Mouse (Mus musculus): ENCODE measurements around the gene Nrde2.
A peak's percentile ranks its signal among the peaks of the same experiment; 100 is the strongest.

Nrde2 gene

GRCm38 (mm10) chr12:100178898-100179440 lies 19.5 kb upstream of the Nrde2 start:
- DNase-seq, result no peak

GRCm38 (mm10) chr12:100176469-100177056 lies 17.1 kb upstream of the Nrde2 start:
- DNase-seq, result no peak

GRCm38 (mm10) chr12:100172481-100172880 lies 13.0 kb upstream of the Nrde2 start:
- no peak for DNase-seq

GRCm38 (mm10) chr12:100167931-100168871 lies 8.7 kb upstream of the Nrde2 start:
- peak; percentile 39 to 59 for DNase-seq

- DNase-seq, result no peak
Observed at GRCm38 (mm10) chr12:100167502-100167901, 8.0 kb upstream of the Nrde2 start.

- DNase-seq, result no peak
Observed at GRCm38 (mm10) chr12:100166939-100167338, 7.5 kb upstream of the Nrde2 start.

- DNase-seq, result peak; percentile 59 to 72
Observed at GRCm38 (mm10) chr12:100166177-100166576, 6.7 kb upstream of the Nrde2 start.

- no peak for DNase-seq
Observed at GRCm38 (mm10) chr12:100164991-100165500, 5.6 kb upstream of the Nrde2 start.

GRCm38 (mm10) chr12:100152466-100152865 lies 7.0 kb downstream of the Nrde2 start:
- no peak for DNase-seq

GRCm38 (mm10) chr12:100144269-100144668 lies 15.2 kb downstream of the Nrde2 start:
- DNase-seq, result peak in 1 of 2 experiments; percentile 67

- DNase-seq, result no peak
Observed at GRCm38 (mm10) chr12:100143737-100144136, 15.7 kb downstream of the Nrde2 start.

- no peak for DNase-seq
Observed at GRCm38 (mm10) chr12:100142848-100143523, 16.5 kb downstream of the Nrde2 start.

- no peak for DNase-seq
Observed at GRCm38 (mm10) chr12:100135117-100135516, 24.3 kb downstream of the Nrde2 start.

GRCm38 (mm10) chr12:100134395-100134936 lies 25.0 kb downstream of the Nrde2 start:
- no peak for DNase-seq

GRCm38 (mm10) chr12:100131655-100132054 lies 27.8 kb downstream of the Nrde2 start:
- DNase-seq, result peak; percentile 56 to 80

GRCm38 (mm10) chr12:100131167-100131566 lies 28.3 kb downstream of the Nrde2 start:
- no peak for DNase-seq

- no peak for DNase-seq
Observed at GRCm38 (mm10) chr12:100128961-100129360, 30.5 kb downstream of the Nrde2 start.

GRCm38 (mm10) chr12:100128522-100128921 lies 30.9 kb downstream of the Nrde2 start:
- DNase-seq, result no peak

GRCm38 (mm10) chr12:100127866-100128480 lies 31.5 kb downstream of the Nrde2 start:
- DNase-seq, result peak; percentile 70 to 76

GRCm38 (mm10) chr12:100126968-100127865 lies 32.2 kb downstream of the Nrde2 start:
- peak; percentile 68 to 88 for DNase-seq

Data from lung, postnatal 4 days (tissue).